Mouse (Mus musculus) heart, postnatal 0 days (tissue): ENCODE data around the gene Med24.

ENCODE experiments used
- CTCF ChIP-seq: IDR thresholded peaks from 2 replicates; pipeline ENCODE4 v1.5.1; 2016; ENCODE audit warnings: antibody characterized with exemption, control low read depth, low read depth
- EP300 ChIP-seq: IDR thresholded peaks from 2 replicates; pipeline ENCODE4 v1.6.1; 2016; ENCODE audit warnings: antibody characterized with exemption, low read depth

DNA sequence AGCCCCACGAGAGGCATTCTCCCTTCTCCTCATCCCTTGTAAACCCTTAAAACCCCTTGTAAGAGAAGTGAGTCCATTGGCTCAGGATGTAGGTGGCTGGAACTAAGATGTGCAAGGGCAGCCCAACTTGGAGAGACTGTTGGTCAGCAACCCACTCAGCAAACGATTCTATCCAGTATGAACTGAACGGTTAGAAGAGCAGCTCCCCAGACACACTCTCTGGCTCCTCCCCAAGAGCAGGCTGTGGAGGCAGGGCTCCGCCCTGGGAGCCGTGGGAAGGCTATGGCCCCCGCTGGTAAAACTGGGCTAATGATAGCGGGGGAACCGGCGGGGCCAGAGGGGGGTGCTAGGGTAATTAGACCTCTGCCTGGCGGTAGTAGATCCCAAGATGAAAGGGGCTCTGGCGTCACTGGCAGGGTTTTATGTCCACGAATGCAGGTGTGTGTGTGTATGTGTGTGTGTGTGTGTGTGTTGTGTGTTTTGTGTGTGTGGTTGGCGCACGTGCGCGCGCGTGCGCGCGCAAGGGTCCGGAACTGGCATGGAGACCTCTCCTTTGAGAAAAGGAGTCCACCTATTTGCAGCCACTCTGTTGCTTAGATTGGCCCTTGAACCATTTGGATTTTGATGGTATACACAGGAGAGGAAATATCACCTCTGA lies 11.3 kb upstream of the Med24 start, which contains the start of gene Thra:
- no peak for TF ChIP-seq CTCF
- no peak for TF ChIP-seq EP300
